Mouse (Mus musculus): Measurements from ENCODE around the gene Ap4m1.
"Not testable (repeated sequence)": the region's sequence is repeated elsewhere in the genome, so short reads cannot be mapped to it uniquely, and the experiment has no call there.

Gene Ap4m1

GRCm38 (mm10) chr5:138194755-138195345 is 23.0 kb downstream of the Ap4m1 start:
- DNase-seq (ENCODE audit: low spot score in 2 of 2): peak in 1 of 2 experiments; percentile 54

GRCm38 (mm10) chr5:138195463-138195862 is 23.7 kb downstream of the Ap4m1 start:
- DNase-seq (ENCODE audit: low spot score in 2 of 2): no peak

GRCm38 (mm10) chr5:138199576-138199975 is 27.8 kb downstream of the Ap4m1 start:
- no peak for DNase-seq (ENCODE audit: low spot score in 2 of 2)

- DNase-seq (ENCODE audit: low spot score in 2 of 2): no peak
Measured at GRCm38 (mm10) chr5:138202086-138202485, 30.3 kb downstream of the Ap4m1 start.

- no peak for DNase-seq (ENCODE audit: low spot score in 2 of 2)
Measured at GRCm38 (mm10) chr5:138207253-138207652, 35.5 kb downstream of the Ap4m1 start.

DNA sequence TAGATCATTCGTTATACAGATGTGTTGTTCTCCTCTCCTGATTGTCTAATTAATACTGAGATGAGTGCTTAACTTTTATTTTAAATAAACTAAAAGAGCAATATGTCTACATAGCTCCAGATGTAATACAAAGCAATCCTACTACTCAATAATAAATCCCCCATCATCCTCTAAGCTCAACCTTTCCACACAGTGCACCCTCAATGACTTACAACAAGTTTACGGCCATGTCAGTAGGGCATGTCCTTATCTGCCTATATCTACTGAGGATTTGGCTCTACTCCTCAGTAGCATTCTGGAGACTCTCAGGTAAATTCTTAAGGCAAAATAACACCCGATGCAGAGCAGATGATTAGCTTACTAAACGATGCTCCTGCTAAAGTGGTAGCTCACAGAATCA is 36.1 kb downstream of the Ap4m1 start:
- DNase-seq (ENCODE audit: low spot score in 2 of 2): no peak

- not testable (repeated sequence) for DNase-seq (ENCODE audit: low spot score in 2 of 2)
Measured at GRCm38 (mm10) chr5:138216632-138217031, 44.8 kb downstream of the Ap4m1 start.

- no peak for DNase-seq (ENCODE audit: low spot score in 2 of 2)
Measured at GRCm38 (mm10) chr5:138219864-138220263, 48.1 kb downstream of the Ap4m1 start.

GRCm38 (mm10) chr5:138222111-138222510 is 50.3 kb downstream of the Ap4m1 start:
- DNase-seq (ENCODE audit: low spot score in 2 of 2): peak; percentile 79 to 92

DNA sequence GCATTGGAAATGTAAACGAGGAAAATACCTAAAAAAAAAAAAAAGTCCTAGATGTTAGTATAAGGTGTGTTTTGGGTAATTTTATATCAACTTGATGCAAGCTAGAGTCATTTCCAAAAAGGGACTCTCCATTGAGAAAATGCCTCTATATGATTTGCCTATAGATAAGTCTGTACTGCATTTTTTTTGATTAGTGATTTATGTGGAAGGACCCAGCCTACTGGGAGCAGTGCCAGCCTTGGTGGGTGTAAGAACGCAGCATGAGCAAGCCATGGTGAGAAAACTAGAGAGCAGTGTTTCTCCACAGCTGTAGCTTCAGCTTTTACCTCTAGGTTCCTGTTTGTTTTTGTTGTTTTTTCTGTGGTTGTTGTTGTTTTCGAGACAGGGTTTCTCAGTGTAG is 51.5 kb downstream of the Ap4m1 start:
- no peak for DNase-seq (ENCODE audit: low spot score in 2 of 2)

DNA sequence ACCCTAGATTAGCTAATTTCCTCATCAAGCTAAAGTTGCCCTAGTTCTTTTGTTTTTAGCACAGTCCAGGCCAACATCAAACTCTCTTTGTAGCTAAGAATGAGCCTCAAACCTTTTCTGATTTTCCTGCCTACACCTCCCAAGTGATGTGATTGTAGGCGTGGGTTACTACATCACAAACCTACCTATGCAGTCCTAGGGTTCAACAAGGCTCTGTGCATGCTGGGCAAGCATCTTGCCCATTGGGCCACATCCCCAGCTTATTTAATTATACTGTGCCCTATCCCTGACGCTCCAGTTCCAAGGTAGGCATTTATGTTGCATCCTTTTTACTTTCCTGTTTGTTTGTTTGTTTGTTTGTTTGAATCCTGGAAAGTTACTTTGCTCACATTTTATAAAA is 53.9 kb downstream of the Ap4m1 start, which contains the start of gene Nxpe5:
Gene Nxpe5 (plus strand): TSS at position 199 of the 400 bp plus-strand sequence.
- DNase-seq (ENCODE audit: low spot score in 2 of 2): no peak

DNA sequence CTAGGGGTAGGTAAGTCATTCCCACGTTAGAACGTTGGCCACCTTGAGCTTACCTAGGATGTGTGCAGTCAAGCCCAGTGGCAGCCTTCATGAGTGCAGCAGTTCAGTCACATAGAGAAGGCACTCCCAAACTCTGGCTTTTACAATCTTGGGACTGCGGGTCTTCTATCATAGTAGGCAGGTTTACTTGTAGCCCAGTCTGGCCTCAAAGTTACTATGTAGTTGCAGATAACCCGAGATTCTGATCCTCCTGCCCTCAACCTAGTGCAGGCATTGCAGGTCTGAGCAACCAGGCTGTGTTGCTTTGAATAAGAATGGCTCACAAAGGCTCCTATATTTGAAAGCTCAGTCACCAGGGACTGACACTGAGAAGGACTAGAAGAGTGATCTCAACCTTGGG is 54.7 kb downstream of the Ap4m1 start:
- DNase-seq (ENCODE audit: low spot score in 2 of 2): no peak

DNA sequence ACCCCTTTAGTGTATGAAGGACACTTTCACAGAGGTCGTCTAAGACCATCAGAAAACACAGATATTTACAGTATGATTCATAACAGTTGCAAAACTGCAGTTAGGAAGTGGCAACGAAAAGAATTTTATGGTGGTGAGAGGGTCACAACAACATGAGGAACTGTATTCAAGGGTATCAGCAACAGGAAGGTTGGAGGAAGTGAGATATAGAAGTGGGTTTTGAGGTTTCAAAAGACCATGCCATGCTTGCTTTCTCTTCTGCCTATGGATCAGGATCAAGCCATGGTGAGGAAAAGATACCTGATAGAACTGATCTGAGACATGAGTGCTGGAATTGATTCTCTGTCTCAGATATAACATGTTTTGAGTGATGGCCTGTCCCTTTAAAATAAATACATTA is 55.6 kb downstream of the Ap4m1 start:
- no peak for DNase-seq (ENCODE audit: low spot score in 2 of 2)

GRCm38 (mm10) chr5:138228026-138228425 is 56.2 kb downstream of the Ap4m1 start:
- DNase-seq (ENCODE audit: low spot score in 2 of 2): peak; percentile 37 to 75

DNA sequence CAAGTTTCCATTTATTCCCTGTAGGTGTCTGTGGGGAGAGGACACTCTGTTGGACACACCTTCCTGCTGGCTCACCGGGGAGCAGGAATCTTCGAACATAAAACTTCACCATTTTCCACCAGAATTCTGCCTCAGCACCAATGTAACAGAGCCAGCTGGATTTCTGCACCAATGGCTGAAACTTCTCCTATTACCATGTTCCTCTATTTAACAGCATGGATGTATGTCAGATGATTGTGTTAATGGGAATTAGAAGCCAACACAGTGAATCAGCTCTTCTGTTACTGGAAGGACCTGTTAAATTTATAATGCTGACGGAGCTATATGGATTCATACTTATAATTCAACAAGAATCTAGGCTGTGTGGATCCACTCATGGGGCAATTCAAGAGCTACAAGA is 57.7 kb downstream of the Ap4m1 start:
- no peak for DNase-seq (ENCODE audit: low spot score in 2 of 2)

Data from spleen, postnatal 10 days (tissue).